Mouse (Mus musculus) brain, embryonic 14.5 days (tissue): ENCODE results near the gene Ctdspl. TPM values are rescaled to one million over a fixed set of nuclear protein-coding genes. Genes with fewer than 3 reads are reported as not detected.

Source experiments
- DNase-seq: peaks from one replicate; pipeline ENCODE4 v3.0.0-alpha.2; 2011; ENCODE audit warnings: low read depth
- CTCF ChIP-seq: fragments of 200-500 bp; IDR thresholded peaks from 2 replicates; pipeline ENCODE4 v1.5.1; 2012; ENCODE audit warnings: inconsistent platforms, mild to moderate bottlenecking, moderate library complexity, borderline replicate concordance; ENCODE audit not compliant: insufficient read depth, insufficient read length; ENCODE audit errors: extremely low read depth
- POLR2A ChIP-seq: fragments of 200-500 bp; IDR thresholded peaks from 2 replicates; pipeline ENCODE4 v1.6.1; 2012; ENCODE audit warnings: mild to moderate bottlenecking, inconsistent platforms, borderline replicate concordance; ENCODE audit not compliant: poor library complexity, insufficient read depth, insufficient read length, severe bottlenecking; ENCODE audit errors: extremely low read depth
- polyA plus RNA-seq: library from polyadenylated mRNA; depleted of rRNA; stranded (reverse); fragments of >200 nt; gene quantifications from 2 replicates; pipeline ENCODE4 v1.2.3, GENCODE M21; 2012

Gene Ctdspl
- polyA plus RNA-seq, 1 experiment = 16.0 TPM

GRCm38 (mm10) chr9:118920798-118921515 lies 5.3 kb upstream of the Ctdspl start:
- TF ChIP-seq POLR2A = no peak
- TF ChIP-seq CTCF = peak; percentile 93
- peak; percentile 85 for DNase-seq

- DNase-seq = no peak
- TF ChIP-seq CTCF (no peak), POLR2A (no peak)
These were observed 4.3 kb upstream of the Ctdspl start for GRCm38 (mm10) chr9:118921926-118922325.

GRCm38 (mm10) chr9:118924554-118925085 lies 1.6 kb upstream of the Ctdspl start:
- no peak for DNase-seq
- TF ChIP-seq CTCF = no peak
- no peak for TF ChIP-seq POLR2A

GRCm38 (mm10) chr9:118925286-118926110 lies 755 bp upstream of the Ctdspl start:
- DNase-seq = peak; percentile 98
- TF ChIP-seq CTCF = no peak
- TF ChIP-seq POLR2A = peak; percentile 17; the same call in 1 of the 2 replicates

GRCm38 (mm10) chr9:118926688-118927321 lies 552 bp downstream of the Ctdspl start:
- DNase-seq = peak; percentile 63
- TF ChIP-seq CTCF = no peak
- TF ChIP-seq POLR2A = no peak

- peak; percentile 65 for DNase-seq
- TF ChIP-seq POLR2A = no peak
- no peak for TF ChIP-seq CTCF
These were observed 1.2 kb downstream of the Ctdspl start for GRCm38 (mm10) chr9:118927501-118927900.

- no peak for TF ChIP-seq CTCF
- TF ChIP-seq POLR2A = no peak
- no peak for DNase-seq
These were observed 1.8 kb downstream of the Ctdspl start for GRCm38 (mm10) chr9:118928007-118928406.

GRCm38 (mm10) chr9:118928656-118929055 lies 2.4 kb downstream of the Ctdspl start:
- TF ChIP-seq CTCF (no peak), POLR2A (no peak)
- no peak for DNase-seq

- no peak for DNase-seq
- no peak for TF ChIP-seq CTCF
- no peak for TF ChIP-seq POLR2A
These were observed 4.4 kb downstream of the Ctdspl start for GRCm38 (mm10) chr9:118930611-118931010.

- DNase-seq = no peak
- TF ChIP-seq CTCF (no peak), POLR2A (no peak)
These were observed 7.5 kb downstream of the Ctdspl start for GRCm38 (mm10) chr9:118933800-118934199.

- DNase-seq = no peak
- TF ChIP-seq CTCF (no peak), POLR2A (no peak)
These were observed 8.1 kb downstream of the Ctdspl start for GRCm38 (mm10) chr9:118934319-118934718.

- DNase-seq = no peak
- no peak for TF ChIP-seq POLR2A
- no peak for TF ChIP-seq CTCF
These were observed 8.8 kb downstream of the Ctdspl start for GRCm38 (mm10) chr9:118935098-118935497.
